Mouse (Mus musculus): ENCODE data around the gene Dner.

DNA sequence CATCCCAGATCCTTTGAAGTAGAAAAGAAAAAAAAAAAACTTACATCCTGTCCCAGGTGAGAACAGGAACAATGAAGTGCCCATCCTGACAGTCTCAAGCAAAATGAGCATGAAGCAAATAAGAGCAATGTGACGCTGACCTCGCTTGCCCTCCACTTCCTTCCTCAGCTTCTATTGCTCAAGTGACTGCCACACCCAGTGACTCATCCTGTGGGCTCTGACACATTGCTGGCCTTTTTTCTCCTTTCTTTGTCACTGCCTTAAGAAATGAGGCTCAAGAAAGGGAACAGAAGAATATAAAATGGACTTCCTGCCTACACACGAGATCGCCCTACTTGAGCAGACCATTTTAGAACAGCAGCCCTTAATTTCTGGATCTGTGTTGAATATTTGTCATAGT, 289.1 kb downstream of the Dner start:
- TF ChIP-seq USF1 (IDR thresholded peaks at IDR 0.05; ENCODE audit: low read depth, low read length): no peak
- no peak for TF ChIP-seq CTCF (IDR thresholded peaks at IDR 0.05 in 2 of 3, conservative IDR thresholded peaks at IDR 0.05 in 1 of 3; ENCODE audit: control insufficient read depth in 1 of 3, insufficient read depth in 1 of 3, low read depth in 2 of 3, low read length in 3 of 3, poor library complexity in 1 of 3, severe bottlenecking in 1 of 3)
- no peak for TF ChIP-seq POLR2A (IDR thresholded peaks at IDR 0.05; ENCODE audit: control insufficient read depth in 1 of 2, insufficient read depth in 1 of 2, low read depth in 1 of 2, low read length in 2 of 2, poor library complexity in 1 of 2)
- no peak for TF ChIP-seq E2F4 (IDR thresholded peaks at IDR 0.05; ENCODE audit: borderline replicate concordance, low read depth, low read length)
- no peak for TF ChIP-seq GATA1 (IDR thresholded peaks at IDR 0.05; ENCODE audit: low read depth, low read length)
- no peak for TF ChIP-seq CHD2 (IDR thresholded peaks at IDR 0.05; ENCODE audit: low read length)
- no peak for TF ChIP-seq TBP (IDR thresholded peaks at IDR 0.05; ENCODE audit: low read depth, low read length)
- TF ChIP-seq USF2 (IDR thresholded peaks at IDR 0.05; ENCODE audit: borderline replicate concordance in 1 of 2, insufficient read depth in 1 of 2, low read depth in 1 of 2, low read length in 2 of 2): no peak

All from MEL (cell line).